Mouse (Mus musculus) left cerebral cortex, postnatal 25 days (tissue): ENCODE results near the gene Nsg1. TPM values are rescaled to one million over a fixed set of nuclear protein-coding genes. Genes with fewer than 3 reads are reported as not detected.
A peak's percentile ranks its signal among the peaks of the same experiment; 100 is the strongest.

ENCODE experiments used
- DNase-seq, 2 experiments: peaks; one replicate each; pipeline ENCODE4 v3.0.0; 2022; ENCODE audit warnings: low spot score in 2 of 2, mixed read lengths in 1 of 2
- intact Hi-C: fragments of 180-260 bp; cut with DNase I; formaldehyde crosslinking; loops from one replicate; pipeline ENCODE4 v1.15.1; 2025
- total RNA-seq, 2 experiments: library from RNA; stranded (reverse); gene quantifications; 2 replicates each; pipeline ENCODE4 v1.2.3; 2021

Nsg1 gene
- total RNA-seq, 2 experiments from 2014 or later = 449 to 509 TPM

DNA sequence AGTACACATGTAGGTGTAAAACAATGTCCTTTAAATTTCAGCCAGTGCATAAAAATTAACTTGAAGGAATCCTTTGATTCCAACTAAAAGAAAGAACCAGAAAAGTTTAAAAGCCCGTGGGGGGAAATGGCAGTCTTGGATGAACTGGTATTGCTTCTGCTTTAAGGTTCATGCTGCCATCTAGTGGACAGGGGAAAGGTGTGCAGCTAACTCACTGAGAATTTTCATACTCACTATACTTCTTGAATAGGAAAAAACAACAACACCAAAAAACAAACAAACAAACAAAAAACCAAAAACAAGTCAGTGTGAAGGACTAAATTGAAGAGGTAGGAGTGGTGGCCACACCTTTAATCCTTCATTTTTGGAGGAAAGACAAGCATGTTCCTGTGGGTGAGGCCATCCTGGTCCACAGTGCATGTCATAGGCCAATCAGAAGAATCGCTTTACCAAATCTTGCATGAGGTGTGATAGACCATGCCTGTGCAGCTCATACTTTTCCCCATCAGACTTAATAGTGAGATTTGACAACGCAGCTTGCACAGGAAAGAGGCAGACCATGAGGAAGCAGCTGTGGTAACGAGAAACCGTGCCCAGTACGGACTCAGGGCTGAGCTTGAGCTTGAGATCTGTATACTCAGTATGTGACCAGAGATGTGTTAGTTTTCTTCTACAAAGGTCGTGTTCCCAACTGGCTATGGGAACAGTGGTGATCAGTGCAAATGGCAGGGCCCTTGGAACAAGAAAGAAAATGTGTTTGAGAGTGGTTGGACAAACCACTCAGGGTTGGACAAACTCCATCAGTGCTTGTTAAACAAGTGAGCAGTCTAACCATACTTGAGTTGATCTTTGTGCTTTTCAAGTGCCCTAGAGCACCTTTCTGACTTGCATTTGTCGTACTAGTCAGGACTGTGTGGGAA is 68.4 kb downstream of the Nsg1 start:
- DNase-seq = peak; percentile 54 to 69
- intact Hi-C loops = loop anchor here (5.0 to 10.0 kb wide), 2 partner anchors 324 to 797 kb away; no protein-coding TSS in a partner anchor

- intact Hi-C loops = loop anchor here (5.0 to 10.0 kb wide), 2 partner anchors 323 to 796 kb away; no protein-coding TSS in a partner anchor
- DNase-seq = no peak
Measured at GRCm38 (mm10) chr5:38090581-38090980, 69.1 kb downstream of the Nsg1 start.

DNA sequence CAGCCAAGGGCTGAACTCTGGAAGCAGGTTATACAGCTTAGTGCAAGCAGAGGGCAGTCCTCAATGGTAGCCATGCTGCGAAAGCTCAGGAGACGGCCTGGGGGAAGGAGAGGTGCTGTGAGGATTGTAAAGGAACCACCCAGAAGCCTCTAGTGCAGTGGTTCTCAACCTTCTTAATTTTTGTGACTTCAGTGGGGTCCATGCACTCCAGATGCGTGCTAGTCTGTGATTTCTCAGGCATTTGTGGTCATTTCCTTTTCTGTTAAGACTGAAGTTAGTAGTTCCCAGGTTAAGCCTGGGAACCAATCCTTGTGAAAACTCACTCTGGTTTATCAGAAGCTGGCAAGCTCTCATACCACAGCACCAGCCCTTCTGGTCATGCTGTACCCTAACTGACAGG is 69.6 kb downstream of the Nsg1 start:
- no peak for DNase-seq
- intact Hi-C loops = loop anchor here (5.0 to 10.0 kb wide), 2 partner anchors 323 to 795 kb away; no protein-coding TSS in a partner anchor

Other genes with a start within 250 kb of the Nsg1 start
- 10 to 100 TPM; 36.4 to 41.1 TPM for gene Stx18, start 121.2 kb downstream of the Nsg1 start, total RNA-seq
- 10 to 100 TPM; 16.0 to 22.7 TPM for gene Zbtb49, start 60.5 kb upstream of the Nsg1 start, total RNA-seq
- gene Lyar, start 60.6 kb upstream of the Nsg1 start, total RNA-seq = 10 to 100 TPM; 11.0 to 11.9 TPM
- 10 to 100 TPM; 35.8 to 37.4 TPM for gene Tmem128, start 100.3 kb upstream of the Nsg1 start, total RNA-seq
- not detected for gene Otop1, start 116.1 kb upstream of the Nsg1 start, total RNA-seq
- 1 to 10 TPM; 1.3 to 1.6 TPM for gene Drd5, start 159.5 kb upstream of the Nsg1 start, total RNA-seq